Comparison of ENCODE assay signal across 17 mouse cellular contexts in genomic region chr3:51861631-51862030, GRCm38 (mm10).
"Had no signal": no experiment of that assay in that cellular context is flagged by ENCODE, and none has a peak within 500 bp of the region (broad histone marks: within the 10 kb centered on the region; RNA-seq: fewer than 3 reads in every experiment).

No protein-coding gene starts in this region.

- H3K9ac ChIP-seq: liver, embryonic 15.5 days; liver, postnatal 0 days; lung, embryonic 15.5 days; midbrain, embryonic 13.5 days; stomach, embryonic 15.5 days had no signal

- H3K4me1 ChIP-seq: liver, embryonic 15.5 days had no signal

- H3K4me2 ChIP-seq: liver, embryonic 15.5 days; lung, embryonic 15.5 days; midbrain, embryonic 11.5 days; midbrain, embryonic 13.5 days; stomach, embryonic 15.5 days had no signal

- H3K4me3 ChIP-seq: liver, embryonic 15.5 days; lung, embryonic 15.5 days; megakaryocyte, embryonic 14.5 days; midbrain, embryonic 13.5 days; stomach, embryonic 15.5 days had no signal

- ATAC-seq: liver, postnatal 0 days; lung, postnatal 0 days; midbrain, embryonic 13.5 days had no signal

- H3K27ac ChIP-seq: liver, embryonic 15.5 days; lung, embryonic 15.5 days; macrophage; stomach, embryonic 15.5 days; stomach, postnatal 0 days had no signal

- H3K9me3 ChIP-seq: liver, embryonic 15.5 days; lung, embryonic 15.5 days; megakaryocyte, embryonic 14.5 days; midbrain, embryonic 13.5 days; stomach, embryonic 15.5 days had no signal

- DNase-seq: liver, postnatal 0 days; lung, adult 2 months; lung, postnatal 14 days; lung, postnatal 36 days; right cerebral cortex, postnatal 14 days; thymus, adult 2 months; thymus, postnatal 25 days; thymus, postnatal 4 days had no signal

- H3K27me3 ChIP-seq: liver, embryonic 15.5 days; lung, embryonic 15.5 days; megakaryocyte, embryonic 14.5 days; midbrain, embryonic 13.5 days; stomach, embryonic 15.5 days had no signal

- H3K36me3 ChIP-seq: liver, embryonic 15.5 days; lung, embryonic 15.5 days; stomach, embryonic 15.5 days had no signal
